In the genomic region with DNA sequence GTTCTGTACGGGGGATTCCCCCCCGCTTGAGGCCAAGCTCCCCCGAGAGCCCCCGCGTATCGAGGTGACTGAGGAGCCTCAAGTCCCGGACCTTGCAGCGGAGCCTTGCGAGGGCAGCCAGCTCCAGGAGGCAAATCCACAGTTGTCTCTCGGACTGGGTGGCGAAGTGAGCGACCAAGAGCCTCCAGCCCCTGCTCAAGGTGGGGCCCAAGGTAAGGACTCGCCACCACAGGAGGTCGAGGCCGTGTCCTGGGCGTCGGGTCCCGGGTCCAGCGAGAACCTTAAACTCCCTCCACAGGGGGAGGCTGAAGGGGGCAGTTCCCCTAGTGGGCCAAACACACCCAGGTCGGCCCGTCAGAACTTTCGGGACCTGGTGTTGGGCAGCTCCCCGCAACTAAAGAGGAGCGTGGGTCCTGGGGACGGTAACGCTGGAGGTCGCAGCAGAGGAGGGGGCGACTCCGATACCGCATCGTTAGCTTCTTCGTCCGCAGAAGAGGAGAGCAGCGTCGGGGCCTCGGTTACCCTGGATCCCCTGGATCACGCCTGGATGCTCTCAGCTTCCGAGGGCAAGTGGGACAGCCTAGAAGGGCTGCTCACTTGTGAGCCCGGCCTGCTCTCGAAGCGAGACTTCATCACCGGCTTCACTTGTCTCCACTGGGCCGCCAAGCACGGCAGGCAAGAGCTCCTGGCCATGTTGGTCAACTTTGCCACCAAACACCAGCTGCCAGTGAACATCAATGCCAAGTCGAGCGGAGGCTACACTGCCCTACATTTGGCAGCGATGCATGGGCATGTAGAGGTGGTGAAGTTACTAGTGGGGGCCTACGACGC, we compare ENCODE assay signal across 8 mouse cellular contexts. TPM values are rescaled to one million over a fixed set of nuclear protein-coding genes. Genes with fewer than 3 reads are reported as not detected.
DNase-seq lines count a peak whose midpoint lies in the region; ATAC-seq and TF ChIP-seq lines count a peak whose summit lies in the region.

No protein-coding gene starts in this region.

- peak; percentile 65 for DNase-seq in adrenal gland, adult 2 months
- DNase-seq in heart, embryonic 10.5 days (ENCODE audit: low spot score) = peak; percentile 81
- peak; percentile 13 to 20 for DNase-seq in kidney, adult 8-10 months
- DNase-seq in midbrain, postnatal 0 days (ENCODE audit: low spot score) = peak; percentile 28
- DNase-seq in testis, postnatal 14 days (ENCODE audit: low spot score) = peak; percentile 32

- no peaks in the 10 kb centered on the region for H3K9me3 ChIP-seq in embryonic facial prominence, embryonic 12.5 days
- no peaks in the 10 kb centered on the region for H3K9me3 ChIP-seq in heart, embryonic 10.5 days
- H3K9me3 ChIP-seq in liver, embryonic 12.5 days (replicated peaks) = no peaks in the 10 kb centered on the region
- no peaks in the 10 kb centered on the region for H3K9me3 ChIP-seq in midbrain, postnatal 0 days (ENCODE audit: low read length)

- H3K79me3 ChIP-seq in C2C12 (ENCODE audit: low read depth) = peaks cover 32% of the 10 kb centered on the region

- peaks cover 8% of the 10 kb centered on the region for H3K36me3 ChIP-seq in C2C12 (ENCODE audit: control insufficient read depth, insufficient read depth)
- no peaks in the 10 kb centered on the region for H3K36me3 ChIP-seq in embryonic facial prominence, embryonic 12.5 days
- H3K36me3 ChIP-seq in heart, embryonic 10.5 days = no peaks in the 10 kb centered on the region
- no peaks in the 10 kb centered on the region for H3K36me3 ChIP-seq in liver, embryonic 12.5 days
- no peaks in the 10 kb centered on the region for H3K36me3 ChIP-seq in midbrain, postnatal 0 days (ENCODE audit: insufficient read depth, low read length)

- peaks cover 79% of the 10 kb centered on the region for H3K79me2 ChIP-seq in C2C12 (ENCODE audit: control insufficient read depth, insufficient read depth)

- H3ac ChIP-seq in C2C12 (ENCODE audit: control insufficient read depth, insufficient read length, low read depth) = peak overlapping the region; percentile 84

- no peaks in the 10 kb centered on the region for H3K27me3 ChIP-seq in C2C12 (ENCODE audit: control insufficient read depth, insufficient read depth, insufficient read length)
- no peaks in the 10 kb centered on the region for H3K27me3 ChIP-seq in embryonic facial prominence, embryonic 12.5 days
- H3K27me3 ChIP-seq in heart, embryonic 10.5 days (ENCODE audit: insufficient read depth, poor library complexity, severe bottlenecking) = no peaks in the 10 kb centered on the region
- peaks cover 60% of the 10 kb centered on the region for H3K27me3 ChIP-seq in liver, embryonic 12.5 days (replicated peaks)
- H3K27me3 ChIP-seq in midbrain, postnatal 0 days (ENCODE audit: insufficient read depth, low read length) = no peaks in the 10 kb centered on the region

- peak overlapping the region; percentile 83 for H3K9ac ChIP-seq in embryonic facial prominence, embryonic 12.5 days
- H3K9ac ChIP-seq in liver, embryonic 12.5 days = peak overlapping the region; percentile 66
- H3K9ac ChIP-seq in midbrain, postnatal 0 days (replicated peaks; ENCODE audit: low read length, poor library complexity, severe bottlenecking) = peak overlapping the region; percentile 91

- 4% methylated on average over 49 of the region's 49 CpGs for WGBS in embryonic facial prominence, embryonic 12.5 days
- WGBS in heart, embryonic 10.5 days = 3% methylated on average over 49 of the region's 49 CpGs
- 6% methylated on average over 49 of the region's 49 CpGs for WGBS in liver, embryonic 12.5 days (ENCODE audit: insufficient replicate concordance)
- 3% methylated on average over 49 of the region's 49 CpGs for WGBS in midbrain, postnatal 0 days

- peak overlapping the region; percentile 96 for H3K4me2 ChIP-seq in embryonic facial prominence, embryonic 12.5 days (replicated peaks)
- H3K4me2 ChIP-seq in liver, embryonic 12.5 days = peak overlapping the region; percentile 89
- peak overlapping the region; percentile 79 for H3K4me2 ChIP-seq in midbrain, postnatal 0 days (ENCODE audit: low read depth, low read length, poor library complexity, severe bottlenecking)

- peak overlapping the region; percentile 75 for H3K4me3 ChIP-seq in C2C12 (ENCODE audit: insufficient read depth, poor library complexity, severe bottlenecking)
- H3K4me3 ChIP-seq in embryonic facial prominence, embryonic 12.5 days = peak overlapping the region; percentile 63
- peak overlapping the region; percentile 84 for H3K4me3 ChIP-seq in heart, embryonic 10.5 days
- H3K4me3 ChIP-seq in liver, embryonic 12.5 days = peak overlapping the region; percentile 63
- H3K4me3 ChIP-seq in midbrain, postnatal 0 days (ENCODE audit: low read depth, low read length) = peak overlapping the region; percentile 87

- TF ChIP-seq CTCF in C2C12 (IDR thresholded peaks at IDR 0.05; ENCODE audit: control insufficient read depth, insufficient read depth, insufficient read length) = no peak
- TF ChIP-seq CTCF in midbrain, postnatal 0 days (IDR thresholded peaks at IDR 0.05) = no peak

- H3K4me1 ChIP-seq in embryonic facial prominence, embryonic 12.5 days = peaks cover 11% of the 10 kb centered on the region; the same call in 1 of the 2 replicates
- H3K4me1 ChIP-seq in heart, embryonic 10.5 days = peaks cover 19% of the 10 kb centered on the region
- peaks cover 21% of the 10 kb centered on the region for H3K4me1 ChIP-seq in liver, embryonic 12.5 days
- peaks cover 4% of the 10 kb centered on the region; the same call in 1 of the 2 replicates for H3K4me1 ChIP-seq in midbrain, postnatal 0 days (ENCODE audit: insufficient read depth, low read length)

- peak overlapping the region; percentile 93; the same call in 1 of the 2 replicates for H3K27ac ChIP-seq in embryonic facial prominence, embryonic 12.5 days
- H3K27ac ChIP-seq in heart, embryonic 10.5 days = peak overlapping the region; percentile 98
- no peak overlapping the region for H3K27ac ChIP-seq in liver, embryonic 12.5 days
- H3K27ac ChIP-seq in midbrain, postnatal 0 days (ENCODE audit: low read depth, low read length) = peak overlapping the region; percentile 87

- ATAC-seq in embryonic facial prominence, embryonic 12.5 days (ENCODE audit: insufficient number of reproducible peaks, insufficient read depth, low FRiP score, low TSS enrichment) = peak; percentile 59
- peak; percentile 19 for ATAC-seq in liver, embryonic 12.5 days
- ATAC-seq in midbrain, postnatal 0 days (ENCODE audit: low FRiP score) = peak; percentile 41; the same call in 1 of the 2 replicates

TF ChIP-seq in C2C12, 6 proteins besides CTCF, POLR2A, EP300 and RAD21:
- TF ChIP-seq MYOG (IDR thresholded peaks at IDR 0.05; ENCODE audit: control insufficient read depth, extremely low read depth, insufficient read length) (no peak), USF1 (IDR thresholded peaks at IDR 0.05; ENCODE audit: low read depth) (no peak), MYOD1 (IDR thresholded peaks at IDR 0.05; ENCODE audit: control insufficient read depth, insufficient read length, low read depth) (peak; percentile 75), CEBPB (IDR thresholded peaks at IDR 0.05; ENCODE audit: low read depth) (no peak), MAX (IDR thresholded peaks at IDR 0.05) (no peak)

RNA-seq across cellular contexts. Expression of gene Sowahc, which starts 0.7 kb away (rescaled TPM):
- 2.2 TPM for polyA plus RNA-seq in C2C12 (2012; fragmentation: generic; extraction: Trizol)
- 10 to 100 TPM; 29.8 to 45.9 TPM for total RNA-seq in adrenal gland, adult 2 months (2021)
- 11.4 and 15.2 TPM in 2 replicates for polyA plus RNA-seq in adrenal gland, adult 2 months (2012; rRNA removed)
- polyA plus RNA-seq in embryonic facial prominence, embryonic 12.5 days (2016; fragmentation: Nextera tagmentation; extraction: Ambion mirVana) = 15.1 and 16.6 TPM in 2 replicates
- 4.7 and 6.3 TPM in 2 replicates for polyA plus RNA-seq in heart, embryonic 10.5 days (2016; fragmentation: Nextera tagmentation; extraction: Ambion mirVana)
- polyA plus RNA-seq in liver, embryonic 12.5 days (2016; fragmentation: Nextera tagmentation; extraction: Ambion mirVana) = 2.8 and 3.1 TPM in 2 replicates
- 32.3 and 34.4 TPM in 2 replicates for total RNA-seq in midbrain, postnatal 0 days (2014; rRNA removed)
- polyA plus RNA-seq in midbrain, postnatal 0 days (2015; fragmentation: Nextera tagmentation; extraction: Ambion mirVana) = 13.5 and 14.1 TPM in 2 replicates

RNA-seq across cellular contexts. Expression of gene Sept10, which starts 0.8 kb away (rescaled TPM):
- 12.0 TPM for polyA plus RNA-seq in C2C12 (2012; fragmentation: generic; extraction: Trizol)
- 10 to 100 TPM; 40.9 to 48.2 TPM for total RNA-seq in adrenal gland, adult 2 months (2021)
- 8.0 and 8.3 TPM in 2 replicates for polyA plus RNA-seq in adrenal gland, adult 2 months (2012; rRNA removed)
- polyA plus RNA-seq in embryonic facial prominence, embryonic 12.5 days (2016; fragmentation: Nextera tagmentation; extraction: Ambion mirVana) = 32.1 and 36.8 TPM in 2 replicates
- 35.6 and 37.9 TPM in 2 replicates for polyA plus RNA-seq in heart, embryonic 10.5 days (2016; fragmentation: Nextera tagmentation; extraction: Ambion mirVana)
- polyA plus RNA-seq in liver, embryonic 12.5 days (2016; fragmentation: Nextera tagmentation; extraction: Ambion mirVana) = 12.8 and 12.9 TPM in 2 replicates
- 7.3 and 12.7 TPM in 2 replicates for total RNA-seq in midbrain, postnatal 0 days (2014; rRNA removed)
- polyA plus RNA-seq in midbrain, postnatal 0 days (2015; fragmentation: Nextera tagmentation; extraction: Ambion mirVana) = 8.4 and 9.5 TPM in 2 replicates

Comparison
In these comparisons a context has a peak if more than half of its experiments do, and no peak if none do; other contexts are left out.
1. DNase-seq: peak in every context shown above with its lines; median percentile 81 in heart, embryonic 10.5 days; 65 in adrenal gland, adult 2 months; 32 in testis, postnatal 14 days; 28 in midbrain, postnatal 0 days; 16 in kidney, adult 8-10 months.